Mouse (Mus musculus): ENCODE measurements around the gene Galnt10.

Galnt10 gene

GRCm38 (mm10) chr11:57827915-57828545 is 182.8 kb downstream of the Galnt10 start:
- DNase-seq (ENCODE audit: low read depth) = no peak

GRCm38 (mm10) chr11:57828955-57829870 is 184.0 kb downstream of the Galnt10 start:
- no peak for DNase-seq (ENCODE audit: low read depth)

DNA sequence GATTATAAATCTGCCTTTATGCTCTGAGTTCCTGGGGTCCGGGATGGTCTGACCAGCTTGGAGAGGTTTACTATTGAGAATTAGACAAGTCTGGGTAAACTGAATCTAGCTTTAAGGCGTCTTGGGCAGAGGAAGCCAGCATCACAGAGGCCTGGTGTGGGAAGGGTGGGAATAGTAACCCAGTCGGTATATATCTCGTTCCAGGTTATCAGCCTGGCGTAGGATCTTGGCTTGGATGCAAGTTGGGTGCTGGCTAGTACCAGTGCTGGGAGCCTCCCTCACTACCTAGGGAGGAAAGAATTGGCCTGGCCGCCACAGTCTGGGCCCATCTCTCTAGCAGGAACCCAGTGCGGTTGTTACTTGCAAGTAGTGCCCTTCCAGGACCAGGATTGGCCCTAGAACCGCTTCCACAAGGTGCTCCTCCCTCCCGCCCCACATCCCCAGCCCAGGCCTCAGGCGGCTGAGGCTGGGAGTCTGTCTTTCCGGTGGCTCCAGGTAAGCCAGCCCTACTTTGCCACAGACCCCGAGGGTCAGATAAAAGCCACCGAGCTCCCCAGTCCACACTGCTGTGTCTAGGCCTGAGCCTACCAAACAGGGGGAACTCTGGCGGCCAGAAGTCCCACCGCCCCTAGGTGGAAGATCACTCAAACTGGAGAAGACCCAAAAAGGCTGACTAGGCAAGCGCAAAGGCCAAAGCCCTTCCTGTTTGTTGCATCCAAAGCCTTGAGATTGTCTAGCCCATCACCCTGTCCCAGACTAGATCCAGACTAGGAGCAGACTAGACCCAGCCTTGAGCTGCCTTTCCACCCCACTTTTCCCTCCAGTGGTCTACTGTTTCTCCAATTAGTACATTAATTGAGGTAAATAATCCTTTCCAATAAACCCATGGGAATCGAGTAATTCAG is 184.9 kb downstream of the Galnt10 start:
- no peak for DNase-seq (ENCODE audit: low read depth)

GRCm38 (mm10) chr11:57831281-57831781 is 186.1 kb downstream of the Galnt10 start:
- no peak for DNase-seq (ENCODE audit: low read depth)

DNA sequence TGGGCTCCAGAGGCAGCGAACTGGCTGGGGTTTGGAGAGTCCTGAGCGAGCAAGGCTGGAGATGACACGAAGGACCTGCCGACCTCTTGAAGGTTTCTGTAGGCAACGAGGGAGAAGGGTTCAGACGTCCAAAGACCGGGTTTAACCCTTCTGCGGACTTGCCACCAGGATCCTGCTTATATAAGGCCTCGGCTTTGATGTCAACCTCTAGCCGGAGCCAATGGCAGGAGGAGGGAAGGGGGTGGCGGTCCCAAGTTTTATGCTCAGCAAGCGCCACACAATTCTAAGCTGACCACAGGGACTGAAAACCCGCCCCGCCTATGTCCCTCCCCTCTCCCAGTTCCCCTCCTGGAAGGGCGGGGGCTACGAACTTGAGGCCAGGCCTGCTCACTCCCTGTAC is 186.6 kb downstream of the Galnt10 start:
- DNase-seq (ENCODE audit: low read depth) = no peak

DNA sequence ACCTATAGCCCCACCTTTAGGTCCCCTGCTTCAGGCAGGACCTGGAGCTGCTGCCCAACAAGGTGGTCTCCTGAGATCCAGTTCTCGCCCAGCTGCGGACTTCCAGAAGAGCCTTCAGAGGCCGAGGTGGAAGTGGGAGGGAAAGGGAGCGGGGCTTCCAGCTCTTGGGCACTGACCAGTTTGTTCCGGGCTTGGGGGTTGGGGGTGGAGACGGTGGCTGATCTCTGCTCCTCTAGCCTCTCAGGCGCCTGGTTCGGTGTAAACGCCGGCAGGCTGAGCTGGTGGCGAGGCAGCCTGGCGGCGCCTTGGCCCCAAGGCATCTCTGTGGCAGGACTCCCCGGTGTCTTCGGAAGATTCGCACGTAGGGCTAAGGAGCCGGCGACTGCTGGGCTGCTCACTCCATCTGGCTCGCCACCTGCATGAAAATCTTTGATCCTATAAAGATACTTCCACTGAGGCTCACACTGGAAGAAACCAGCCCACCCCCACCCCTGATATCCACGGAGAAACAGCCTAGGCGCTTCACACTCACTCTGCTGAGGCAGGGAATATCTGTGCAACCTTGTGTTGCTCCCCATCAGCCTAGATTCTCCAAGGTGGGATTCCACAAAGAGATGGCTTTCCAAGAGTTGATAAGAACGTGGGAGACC is 187.4 kb downstream of the Galnt10 start, which contains the start of gene Hand1:
Gene Hand1 (minus strand): TSS at position 267 of the 650 bp plus-strand sequence.
- DNase-seq (ENCODE audit: low read depth) = no peak

- DNase-seq (ENCODE audit: low read depth) = no peak
Observed at GRCm38 (mm10) chr11:57833296-57833977, 188.2 kb downstream of the Galnt10 start.

- DNase-seq (ENCODE audit: low read depth) = no peak
Observed at GRCm38 (mm10) chr11:57834031-57834430, 188.8 kb downstream of the Galnt10 start.

- no peak for DNase-seq (ENCODE audit: low read depth)
Observed at GRCm38 (mm10) chr11:57835331-57835730, 190.1 kb downstream of the Galnt10 start.

- no peak for DNase-seq (ENCODE audit: low read depth)
Observed at GRCm38 (mm10) chr11:57835931-57836330, 190.7 kb downstream of the Galnt10 start.

- DNase-seq (ENCODE audit: low read depth) = no peak
Observed at GRCm38 (mm10) chr11:57836401-57836800, 191.2 kb downstream of the Galnt10 start.
